Mouse (Mus musculus) embryonic stem cell, embryonic (primary cell): ENCODE data around the gene Lin7b.

Experiments
- CTCF ChIA-PET, 4 experiments: fragments of 300-600 bp in 2 of 4; fragments of 350-600 bp in 2 of 4; sonication (Branson Sonifier 250); formaldehyde crosslinking; loops; one replicate each; lab custom pipeline; 2022; ENCODE audit warnings: inconsistent platforms in 2 of 4; lab: Charles Lee
- POLR2A ChIA-PET, 4 experiments: fragments of 300-600 bp in 2 of 4; fragments of 350-600 bp in 2 of 4; sonication (Branson Sonifier 250); formaldehyde crosslinking; loops; one replicate each; lab custom pipeline; 2022; ENCODE audit warnings: antibody characterized with exemption in 4 of 4, inconsistent platforms in 1 of 4; lab: Charles Lee

The Lin7b gene

DNA sequence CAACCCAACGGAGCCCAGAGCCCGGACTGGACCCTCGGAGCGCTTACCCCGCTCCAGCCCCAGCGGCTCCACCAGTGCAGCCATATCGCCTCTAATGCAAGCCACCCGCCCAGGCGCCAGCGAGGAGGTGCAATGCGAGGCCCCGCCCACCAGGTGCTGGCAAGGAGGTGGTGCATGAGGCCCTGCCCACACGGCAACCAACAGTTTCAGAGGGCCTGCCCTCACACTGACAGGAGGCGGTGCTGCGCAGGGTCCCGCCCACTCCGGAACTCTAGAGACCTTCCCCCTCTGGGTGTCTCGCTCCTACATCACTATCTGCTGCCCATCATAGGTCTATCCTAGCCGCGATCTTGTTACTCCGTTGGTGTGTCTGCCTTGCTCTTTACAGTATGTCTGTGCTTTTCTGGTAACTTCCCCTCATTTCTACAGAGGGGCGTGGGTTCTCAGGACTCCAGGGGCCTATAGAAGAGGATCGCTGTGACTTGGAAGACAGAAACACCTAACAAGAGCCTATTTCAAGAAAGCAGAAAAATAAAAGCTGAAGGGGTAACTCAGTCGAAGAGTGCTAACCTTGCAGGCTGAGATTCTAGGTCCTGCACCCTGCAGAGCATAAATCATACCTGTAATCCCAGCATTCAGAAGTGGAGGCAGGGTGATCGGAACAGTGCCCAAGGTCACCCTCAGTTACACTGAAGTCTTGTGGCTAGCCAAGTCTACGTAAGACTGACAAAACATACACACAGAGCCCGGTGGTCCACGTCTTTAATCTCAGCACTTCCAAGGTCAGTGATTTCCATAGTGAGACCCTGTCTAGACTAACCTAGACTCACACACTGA is at the start of gene Lin7b:
Gene Lin7b (minus strand): TSS at position 109 of the 837 bp plus-strand sequence.
- CTCF ChIA-PET, result interaction anchor here in 2 of 4 experiments (0.9 to 6.9 kb wide), 3 partner anchors 28 to 33 kb away, joined by 3 to 79 read pairs (median 3); no protein-coding TSS in a partner anchor
- POLR2A ChIA-PET, result interaction anchor here in 3 of 4 experiments (0.6 to 51.5 kb wide), 11 partner anchors 9 to 324 kb away, joined by 3 to 1478 read pairs (median 3); partner anchors contain the start of genes Snrnp70 (in 2 of the 3) and Kcna7 (in 1 of the 3)

- ChIA-PET CTCF (interaction anchor here in 3 of 4 experiments (0.6 to 6.0 kb wide), 9 partner anchors 13 to 155 kb away, joined by 3 to 39 read pairs (median 6); partner anchors contain the start of genes Gys1 (in 2 of the 3) and Kcna7 (in 1 of the 3)), POLR2A (interaction anchor here (0.7 to 8.4 kb wide), 25 partner anchors 9 to 454 kb away, joined by 3 to 114 read pairs (median 4); partner anchors contain the start of genes Gys1 (in 3 of the 4), Snrnp70 (in 2 of the 4), Ftl1 (in 1 of the 4) and Kcna7 (in 1 of the 4))
Measured at GRCm38 (mm10) chr7:45417962-45418492, 47.6 kb upstream of the Lin7b start.

DNA sequence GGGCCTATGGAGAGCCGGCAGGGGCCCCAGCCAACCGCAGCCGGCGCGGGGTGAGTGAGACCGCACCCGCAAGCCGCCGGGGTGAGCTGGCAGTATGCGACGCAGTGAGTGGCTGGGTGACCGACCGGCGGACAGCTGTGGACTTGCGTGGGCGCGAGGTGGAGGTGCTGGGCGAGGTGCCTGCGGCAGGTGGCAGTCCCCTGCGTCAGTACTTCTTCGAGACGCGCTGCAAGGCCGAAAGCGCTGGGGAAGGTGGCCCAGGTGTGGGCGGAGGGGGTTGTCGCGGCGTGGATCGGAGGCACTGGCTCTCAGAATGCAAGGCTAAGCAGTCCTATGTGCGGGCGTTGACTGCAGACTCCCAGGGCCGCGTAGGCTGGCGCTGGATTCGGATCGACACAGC is 45.3 kb upstream of the Lin7b start:
- ChIA-PET CTCF (interaction anchor here in 2 of 4 experiments (0.6 to 2.4 kb wide), 6 partner anchors 10 to 747 kb away, joined by 3 to 13 read pairs (median 6); partner anchors contain the start of genes Gys1 (in 2 of the 2) and Kcna7 (in 1 of the 2)), POLR2A (interaction anchor here in 3 of 4 experiments (0.6 to 8.4 kb wide), 12 partner anchors 9 to 394 kb away, joined by 3 to 114 read pairs (median 4); partner anchors contain the start of genes Gys1 (in 2 of the 3), Kcna7 (in 1 of the 3), Ppfia3 (in 1 of the 3) and Ruvbl2 (in 1 of the 3))

DNA sequence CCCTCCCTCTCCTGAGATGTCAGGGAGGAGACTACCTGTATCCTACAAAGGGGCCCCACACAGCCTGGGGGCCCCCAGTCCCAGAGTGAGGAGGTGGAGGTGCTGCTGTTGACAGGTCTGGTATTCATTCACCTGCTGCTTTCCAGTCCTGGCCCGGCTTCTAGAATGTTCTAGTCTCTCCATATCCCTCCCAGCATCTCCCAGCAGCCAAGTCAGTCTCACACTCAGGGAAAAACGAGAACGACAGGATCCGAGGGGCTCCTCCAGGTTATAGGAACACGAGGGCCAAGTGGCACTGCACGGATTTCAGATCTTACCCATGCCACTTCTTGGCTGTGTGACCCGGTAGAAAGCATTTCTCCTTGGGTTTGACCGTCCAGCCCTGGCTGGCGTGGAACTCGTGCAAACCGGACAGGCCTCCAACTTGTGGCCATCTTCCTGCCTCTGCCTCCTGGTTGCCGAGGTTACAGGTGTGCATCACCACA is 44.4 kb upstream of the Lin7b start:
- POLR2A ChIA-PET, result interaction anchor here in 1 of 4 experiments (0.7 to 2.1 kb wide), 3 partner anchors 19 to 61 kb away, joined by 3 to 8 read pairs (median 4); partner anchors contain the start of gene Gys1
- CTCF ChIA-PET, result interaction anchor here in 1 of 4 experiments (0.6 kb wide), 1 partner anchor 25 kb away, joined by 3 read pairs; no protein-coding TSS in a partner anchor

- POLR2A ChIA-PET, result interaction anchor here (0.6 to 2.1 kb wide), 63 partner anchors 8 to 427 kb away, joined by 3 to 19 read pairs (median 4); partner anchors contain the start of genes Gys1 (in 3 of the 4), Kcna7 (in 3 of the 4), Ftl1 (in 2 of the 4) and Ruvbl2 (in 2 of the 4)
- CTCF ChIA-PET, result interaction anchor here (0.6 to 2.1 kb wide), 14 partner anchors 9 to 268 kb away, joined by 3 to 22 read pairs (median 4); partner anchors contain the start of genes Kcna7 (in 2 of the 4), Gys1 (in 1 of the 4), Ppfia3 (in 1 of the 4) and Snrnp70 (in 1 of the 4)
Measured at GRCm38 (mm10) chr7:45413864-45414739, 43.7 kb upstream of the Lin7b start.

GRCm38 (mm10) chr7:45413113-45413863 is 42.9 kb upstream of the Lin7b start, which contains the start of gene Ntf5:
Gene Ntf5, plus strand, starts transcription at chr7:45413695.
- ChIA-PET CTCF (interaction anchor here (0.6 to 2.1 kb wide), 17 partner anchors 8 to 269 kb away, joined by 3 to 22 read pairs (median 4); partner anchors contain the start of genes Kcna7 (in 3 of the 4), Gys1 (in 1 of the 4), Ppfia3 (in 1 of the 4) and Snrnp70 (in 1 of the 4)), POLR2A (interaction anchor here (0.6 to 2.1 kb wide), 69 partner anchors 8 to 427 kb away, joined by 3 to 19 read pairs (median 4); partner anchors contain the start of genes Gys1 (in 3 of the 4), Kcna7 (in 3 of the 4), Snrnp70 (in 3 of the 4) and Ftl1 (in 2 of the 4))

GRCm38 (mm10) chr7:45412421-45412820 is 42.0 kb upstream of the Lin7b start:
- POLR2A ChIA-PET, result interaction anchor here (0.8 to 2.1 kb wide), 20 partner anchors 7 to 320 kb away, joined by 3 to 19 read pairs (median 6); partner anchors contain the start of genes Ftl1 (in 2 of the 4), Gys1 (in 2 of the 4), Ruvbl2 (in 2 of the 4) and Kcna7 (in 1 of the 4)
- CTCF ChIA-PET, result interaction anchor here in 3 of 4 experiments (0.6 to 2.1 kb wide), 4 partner anchors 7 to 112 kb away, joined by 3 to 22 read pairs (median 4); partner anchors contain the start of genes Gys1 (in 1 of the 3) and Kcna7 (in 1 of the 3)

- ChIA-PET POLR2A (interaction anchor here in 2 of 4 experiments (0.7 to 39.9 kb wide), 8 partner anchors 10 to 110 kb away, joined by 3 to 1478 read pairs (median 4); partner anchors contain the start of genes Snrnp70 (in 2 of the 2), Lhb (in 1 of the 2), Lin7b (in 1 of the 2) and Ppfia3 (in 1 of the 2)), CTCF (interaction anchor here in 2 of 4 experiments (0.7 to 1.6 kb wide), 3 partner anchors 25 to 181 kb away, joined by 3 to 5 read pairs (median 5); partner anchors contain the start of gene Gys1 (in 1 of the 2))
Measured at GRCm38 (mm10) chr7:45409497-45410163, 39.2 kb upstream of the Lin7b start.

DNA sequence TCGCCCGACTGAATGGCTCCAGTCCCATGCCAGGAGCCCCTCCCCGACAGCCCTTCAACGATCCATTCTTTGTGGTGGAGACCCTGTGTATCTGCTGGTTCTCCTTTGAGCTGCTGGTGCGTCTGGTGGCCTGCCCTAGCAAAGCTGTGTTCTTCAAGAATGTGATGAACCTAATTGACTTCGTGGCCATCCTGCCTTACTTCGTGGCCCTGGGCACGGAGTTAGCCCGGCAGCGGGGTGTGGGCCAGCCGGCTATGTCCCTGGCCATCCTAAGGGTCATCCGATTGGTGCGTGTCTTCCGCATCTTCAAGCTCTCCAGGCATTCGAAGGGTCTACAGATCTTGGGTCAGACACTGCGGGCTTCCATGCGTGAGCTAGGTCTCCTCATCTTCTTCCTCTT is 38.6 kb upstream of the Lin7b start:
- ChIA-PET POLR2A (interaction anchor here in 3 of 4 experiments (0.6 to 39.9 kb wide), 8 partner anchors 9 to 129 kb away, joined by 3 to 1478 read pairs (median 4); partner anchors contain the start of genes Snrnp70 (in 2 of the 3), Lhb (in 1 of the 3), Lin7b (in 1 of the 3) and Ppfia3 (in 1 of the 3)), CTCF (interaction anchor here in 3 of 4 experiments (0.6 to 1.6 kb wide), 4 partner anchors 25 to 180 kb away, joined by 3 to 5 read pairs (median 4); partner anchors contain the start of gene Gys1 (in 1 of the 3))

DNA sequence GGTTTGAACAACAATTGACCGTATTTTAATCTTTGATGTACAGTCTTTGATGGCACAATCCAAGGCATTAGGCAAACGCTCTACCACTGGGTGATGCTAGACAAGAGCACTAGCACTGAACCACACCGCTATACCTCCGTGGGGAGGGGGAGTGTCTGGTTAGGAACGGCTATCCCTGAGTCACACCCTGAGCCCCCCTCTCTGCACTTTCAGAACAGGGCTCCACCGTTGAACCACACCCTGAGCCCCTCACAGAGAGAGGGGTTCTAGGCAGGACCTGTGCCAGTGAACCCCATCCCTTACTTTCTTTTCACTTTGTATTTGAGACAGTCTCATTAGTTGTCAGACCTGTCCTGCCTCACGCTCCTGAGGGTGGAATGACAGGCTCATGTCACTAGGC is 38.0 kb upstream of the Lin7b start:
- POLR2A ChIA-PET, result interaction anchor here in 3 of 4 experiments (0.6 to 39.9 kb wide), 6 partner anchors 9 to 130 kb away, joined by 3 to 1478 read pairs (median 31); partner anchors contain the start of genes Snrnp70 (in 2 of the 3), Lhb (in 1 of the 3), Lin7b (in 1 of the 3) and Ppfia3 (in 1 of the 3)
- CTCF ChIA-PET, result interaction anchor here in 1 of 4 experiments (1.1 to 4.9 kb wide), 2 partner anchors 26 to 67 kb away, joined by 4 to 47 read pairs; partner anchors contain the start of gene Gys1

- ChIA-PET CTCF (interaction anchor here in 1 of 4 experiments (1.1 to 4.9 kb wide), 2 partner anchors 27 to 67 kb away, joined by 4 to 47 read pairs; partner anchors contain the start of gene Gys1), POLR2A (interaction anchor here in 2 of 4 experiments (0.9 to 39.9 kb wide), 5 partner anchors 11 to 99 kb away, joined by 3 to 1478 read pairs (median 47); partner anchors contain the start of genes Ppfia3 (in 2 of the 2), Snrnp70 (in 2 of the 2), Lhb (in 1 of the 2) and Lin7b (in 1 of the 2))
Measured at GRCm38 (mm10) chr7:45407836-45408235, 37.5 kb upstream of the Lin7b start.

GRCm38 (mm10) chr7:45406157-45407156 is 36.1 kb upstream of the Lin7b start:
- ChIA-PET POLR2A (interaction anchor here (0.6 to 39.9 kb wide), 37 partner anchors 10 to 420 kb away, joined by 3 to 1478 read pairs (median 8); partner anchors contain the start of genes Snrnp70 (in 4 of the 4), Gys1 (in 2 of the 4), Lhb (in 2 of the 4) and Ppfia3 (in 2 of the 4)), CTCF (interaction anchor here (0.6 to 4.9 kb wide), 35 partner anchors 9 to 395 kb away, joined by 3 to 53 read pairs (median 8); partner anchors contain the start of genes Gys1 (in 2 of the 4), Lhb (in 2 of the 4), Ruvbl2 (in 2 of the 4) and Snrnp70 (in 2 of the 4))
